Mouse (Mus musculus) brain, embryonic 14.5 days (tissue): ENCODE results near the gene Nrxn1. TPM values are rescaled to one million over a fixed set of nuclear protein-coding genes. Genes with fewer than 3 reads are reported as not detected.
A peak's percentile ranks its signal among the peaks of the same experiment; 100 is the strongest.

Source experiments
- DNase-seq: peaks from one replicate; pipeline ENCODE4 v3.0.0-alpha.2; 2011; ENCODE audit warnings: low read depth
- CTCF ChIP-seq: fragments of 200-500 bp; IDR thresholded peaks from 2 replicates; pipeline ENCODE4 v1.5.1; 2012; ENCODE audit warnings: inconsistent platforms, mild to moderate bottlenecking, moderate library complexity, borderline replicate concordance; ENCODE audit not compliant: insufficient read depth, insufficient read length; ENCODE audit errors: extremely low read depth
- POLR2A ChIP-seq: fragments of 200-500 bp; IDR thresholded peaks from 2 replicates; pipeline ENCODE4 v1.6.1; 2012; ENCODE audit warnings: mild to moderate bottlenecking, inconsistent platforms, borderline replicate concordance; ENCODE audit not compliant: poor library complexity, insufficient read depth, insufficient read length, severe bottlenecking; ENCODE audit errors: extremely low read depth
- polyA plus RNA-seq: library from polyadenylated mRNA; depleted of rRNA; stranded (reverse); fragments of >200 nt; gene quantifications from 2 replicates; pipeline ENCODE4 v1.2.3, GENCODE M21; 2012

Gene Nrxn1
- polyA plus RNA-seq, 1 experiment = 123 TPM

- TF ChIP-seq CTCF (peak; percentile 61), POLR2A (no peak)
- DNase-seq = peak; percentile 85
Measured at GRCm38 (mm10) chr17:90501023-90501675, 591.7 kb downstream of the Nrxn1 start.

- no peak for DNase-seq
- TF ChIP-seq POLR2A (no peak), CTCF (no peak)
Measured at GRCm38 (mm10) chr17:90479531-90480250, 613.2 kb downstream of the Nrxn1 start.

DNA sequence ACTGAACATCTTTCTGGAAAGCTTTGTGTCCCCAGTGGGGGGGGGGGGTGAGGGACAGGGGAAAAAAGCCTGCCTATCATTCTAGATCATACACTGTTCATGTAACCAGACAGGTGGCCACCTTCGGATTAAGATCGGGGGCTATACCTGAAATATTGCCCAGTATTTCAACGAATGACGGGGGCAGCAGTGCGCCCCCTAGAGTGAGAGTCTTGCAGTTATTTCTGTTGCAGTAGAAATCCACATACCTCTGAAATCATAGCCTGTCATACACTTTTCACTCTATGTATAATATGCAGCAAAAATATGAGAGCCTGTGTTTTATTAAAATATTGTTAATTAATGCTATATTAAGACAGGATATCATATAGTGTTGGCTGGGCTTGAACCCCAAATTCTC lies 636.1 kb downstream of the Nrxn1 start:
- TF ChIP-seq POLR2A (no peak), CTCF (peak; percentile 39; the same call in 1 of the 2 replicates)
- peak; percentile 18 for DNase-seq

- DNase-seq = peak; percentile 88
- no peak for TF ChIP-seq POLR2A
- TF ChIP-seq CTCF = no peak
Measured at GRCm38 (mm10) chr17:90455904-90456303, 637.0 kb downstream of the Nrxn1 start.

- no peak for TF ChIP-seq POLR2A
- TF ChIP-seq CTCF = no peak
- peak; percentile 78 for DNase-seq
Measured at GRCm38 (mm10) chr17:90455409-90455775, 637.5 kb downstream of the Nrxn1 start.

- TF ChIP-seq CTCF (no peak), POLR2A (no peak)
- DNase-seq = no peak
Measured at GRCm38 (mm10) chr17:90454738-90455408, 638.0 kb downstream of the Nrxn1 start.

- TF ChIP-seq CTCF (no peak), POLR2A (no peak)
- peak; percentile 72 for DNase-seq
Measured at GRCm38 (mm10) chr17:90454356-90454737, 638.5 kb downstream of the Nrxn1 start.

- TF ChIP-seq POLR2A (no peak), CTCF (no peak)
- DNase-seq = peak; percentile 23
Measured at GRCm38 (mm10) chr17:90453280-90453679, 639.6 kb downstream of the Nrxn1 start.

DNA sequence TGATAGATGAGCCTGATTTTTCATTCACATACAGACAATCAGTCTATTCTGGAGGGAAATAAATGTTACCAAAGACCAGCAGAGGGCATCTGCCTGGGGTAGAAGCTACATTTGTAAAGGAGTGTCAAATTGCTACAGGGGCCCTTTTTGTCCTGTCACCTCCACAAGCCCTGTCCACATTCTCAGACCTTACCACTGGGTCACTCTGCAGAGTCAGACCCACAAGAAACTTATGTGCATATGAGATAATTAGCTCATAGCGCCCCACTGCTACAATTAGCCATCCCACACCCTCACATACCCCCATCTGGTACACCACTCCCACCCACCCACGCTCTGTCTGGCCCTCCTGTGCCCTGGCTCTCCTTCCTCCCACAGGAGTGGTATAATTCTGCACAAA lies 640.1 kb downstream of the Nrxn1 start:
- TF ChIP-seq CTCF = peak; percentile 30; the same call in 1 of the 2 replicates
- no peak for TF ChIP-seq POLR2A
- peak; percentile 61 for DNase-seq

GRCm38 (mm10) chr17:90451384-90451783 lies 641.5 kb downstream of the Nrxn1 start:
- DNase-seq = peak; percentile 51
- TF ChIP-seq POLR2A (no peak), CTCF (no peak)

- TF ChIP-seq CTCF (no peak), POLR2A (no peak)
- no peak for DNase-seq
Measured at GRCm38 (mm10) chr17:90443067-90443466, 649.8 kb downstream of the Nrxn1 start.
